Mouse (Mus musculus) hindbrain, embryonic 10.5 days (tissue): ENCODE results near the gene Adcy2. TPM values are rescaled to one million over a fixed set of nuclear protein-coding genes. Genes with fewer than 3 reads are reported as not detected.

Experiments
- DNase-seq: peaks from one replicate; pipeline ENCODE4 v3.0.0-alpha.2; 2017; ENCODE audit warnings: low spot score
- H3K27ac ChIP-seq: fragments of 300-500 bp; sonication (generic); 2 replicates; pipeline ENCODE4 v1.5.1; 2016; ENCODE audit warnings: mild to moderate bottlenecking, moderate library complexity
- H3K27me3 ChIP-seq: fragments of 300-500 bp; sonication (generic); 2 replicates; pipeline ENCODE4 v1.6.1; 2016; ENCODE audit warnings: mild to moderate bottlenecking; ENCODE audit not compliant: poor library complexity, insufficient read depth, severe bottlenecking
- H3K36me3 ChIP-seq: fragments of 300-500 bp; sonication (generic); 2 replicates; pipeline ENCODE4 v1.6.1; 2016; ENCODE audit warnings: mild to moderate bottlenecking, moderate library complexity
- H3K4me1 ChIP-seq: fragments of 300-500 bp; sonication (generic); replicated peaks from 2 replicates; pipeline ENCODE4 v1.6.1; 2016; ENCODE audit warnings: mild to moderate bottlenecking
- H3K4me3 ChIP-seq: fragments of 300-500 bp; sonication (generic); 2 replicates; pipeline ENCODE4 v1.5.1; 2016; ENCODE audit warnings: mild to moderate bottlenecking, moderate library complexity
- H3K9me3 ChIP-seq: fragments of 300-500 bp; sonication (generic); 2 replicates; pipeline ENCODE4 v1.6.1; 2016; ENCODE audit warnings: mild to moderate bottlenecking, moderate library complexity
- WGBS: fragments of 180-500 bp; shearing (Covaris S2); methylation state at CpG from one replicate; pipeline ENCODE4 v1.1.7; 2016; 5-methylcytosine and 5-hydroxymethylcytosine counted together
- polyA plus RNA-seq: library from polyadenylated mRNA; unstranded; fragments of >200 nt; fragmentation: Nextera tagmentation; extraction: Ambion mirVana; gene quantifications from 2 replicates; pipeline ENCODE4 v1.2.1, GENCODE M21; 2016

The Adcy2 gene
- polyA plus RNA-seq, 1 experiment from 2014 or later = 1.5 TPM

DNA sequence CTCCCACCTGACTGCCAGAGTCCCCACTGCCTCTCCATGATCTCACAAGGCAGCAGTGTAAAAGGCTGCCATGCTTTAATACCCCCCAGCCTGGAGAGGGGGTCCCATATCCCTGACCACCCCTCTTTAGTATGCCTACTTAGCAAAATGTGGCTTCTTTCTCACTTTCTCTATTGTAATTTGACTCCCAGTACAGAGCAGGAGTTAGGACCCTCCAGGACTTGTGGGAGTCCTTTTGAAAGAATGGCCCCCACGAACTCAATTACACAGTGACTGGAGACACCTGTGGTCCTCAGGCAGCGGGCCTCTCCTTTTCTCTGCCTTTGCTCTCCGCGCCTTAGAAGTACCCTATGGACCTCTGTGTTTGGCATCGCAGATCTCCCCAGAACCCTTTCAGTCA, 485 bp upstream of the Adcy2 start:
- peak overlapping the region; percentile 69 for H3K4me3 ChIP-seq
- no peaks in the 10 kb centered on the region for H3K36me3 ChIP-seq
- peaks cover 21% of the 10 kb centered on the region for H3K4me1 ChIP-seq
- no peak for DNase-seq
- H3K9me3 ChIP-seq = no peaks in the 10 kb centered on the region
- 38% methylated on average over 5 of the region's 5 CpGs for WGBS
- H3K27ac ChIP-seq = peak overlapping the region; percentile 82; the same call in 1 of the 2 replicates
- peaks cover 48% of the 10 kb centered on the region for H3K27me3 ChIP-seq

DNA sequence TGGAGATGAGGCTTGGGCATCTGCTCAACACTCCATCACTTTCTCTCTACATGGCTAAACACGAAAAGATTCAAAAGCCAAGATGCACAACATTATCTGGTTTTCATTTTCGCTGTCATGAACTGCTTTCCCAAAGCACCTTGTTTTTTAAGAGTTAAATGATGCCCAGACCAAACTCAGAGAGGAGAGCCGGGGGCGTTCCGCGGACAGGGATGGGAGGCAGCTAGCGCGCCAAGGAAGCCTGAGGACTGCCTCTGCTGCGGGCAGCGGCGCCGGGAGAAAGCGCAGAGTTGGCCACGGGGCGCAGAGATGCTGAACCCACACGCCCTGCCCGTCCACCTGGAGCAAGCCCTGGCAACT, 803 bp downstream of the Adcy2 start:
- peak overlapping the region; percentile 82; the same call in 1 of the 2 replicates for H3K27ac ChIP-seq
- peaks cover 48% of the 10 kb centered on the region for H3K27me3 ChIP-seq
- no peaks in the 10 kb centered on the region for H3K36me3 ChIP-seq
- no peak for DNase-seq
- peak overlapping the region; percentile 69 for H3K4me3 ChIP-seq
- peaks cover 21% of the 10 kb centered on the region for H3K4me1 ChIP-seq
- H3K9me3 ChIP-seq = no peaks in the 10 kb centered on the region
- WGBS = 1% methylated on average over 17 of the region's 17 CpGs

GRCm38 (mm10) chr13:68997821-68998551, 1.4 kb downstream of the Adcy2 start:
- peaks cover 21% of the 10 kb centered on the region for H3K4me1 ChIP-seq
- no peaks in the 10 kb centered on the region for H3K36me3 ChIP-seq
- H3K9me3 ChIP-seq = no peaks in the 10 kb centered on the region
- peak; percentile 30 for DNase-seq
- H3K27me3 ChIP-seq = peaks cover 48% of the 10 kb centered on the region
- WGBS = 11% methylated on average over 22 of the region's 22 CpGs
- no peak overlapping the region for H3K27ac ChIP-seq
- peak overlapping the region; percentile 69 for H3K4me3 ChIP-seq

- no peak for DNase-seq
- H3K4me1 ChIP-seq = peaks cover 21% of the 10 kb centered on the region
- no peak overlapping the region for H3K27ac ChIP-seq
- no peaks in the 10 kb centered on the region for H3K9me3 ChIP-seq
- H3K4me3 ChIP-seq = peak overlapping the region; percentile 69
- 33% methylated on average over 10 of the region's 10 CpGs for WGBS
- no peaks in the 10 kb centered on the region for H3K36me3 ChIP-seq
- H3K27me3 ChIP-seq = peaks cover 48% of the 10 kb centered on the region
These were observed 2.0 kb downstream of the Adcy2 start for GRCm38 (mm10) chr13:68997386-68997785.

- no peaks in the 10 kb centered on the region for H3K9me3 ChIP-seq
- no peaks in the 10 kb centered on the region for H3K36me3 ChIP-seq
- no peak for DNase-seq
- peaks cover 48% of the 10 kb centered on the region for H3K27me3 ChIP-seq
- WGBS = 85% methylated on average over 3 of the region's 3 CpGs
- H3K4me3 ChIP-seq = no peak overlapping the region
- no peak overlapping the region for H3K27ac ChIP-seq
- peaks cover 21% of the 10 kb centered on the region for H3K4me1 ChIP-seq
These were observed 2.7 kb downstream of the Adcy2 start for GRCm38 (mm10) chr13:68996661-68997060.

GRCm38 (mm10) chr13:68985789-68986188, 13.6 kb downstream of the Adcy2 start:
- H3K27me3 ChIP-seq = no peaks in the 10 kb centered on the region
- no peaks in the 10 kb centered on the region for H3K9me3 ChIP-seq
- H3K27ac ChIP-seq = no peak overlapping the region
- no peak overlapping the region for H3K4me3 ChIP-seq
- no peaks in the 10 kb centered on the region for H3K36me3 ChIP-seq
- 88% methylated on average over 2 of the region's 2 CpGs for WGBS
- DNase-seq = no peak
- H3K4me1 ChIP-seq = no peaks in the 10 kb centered on the region

DNA sequence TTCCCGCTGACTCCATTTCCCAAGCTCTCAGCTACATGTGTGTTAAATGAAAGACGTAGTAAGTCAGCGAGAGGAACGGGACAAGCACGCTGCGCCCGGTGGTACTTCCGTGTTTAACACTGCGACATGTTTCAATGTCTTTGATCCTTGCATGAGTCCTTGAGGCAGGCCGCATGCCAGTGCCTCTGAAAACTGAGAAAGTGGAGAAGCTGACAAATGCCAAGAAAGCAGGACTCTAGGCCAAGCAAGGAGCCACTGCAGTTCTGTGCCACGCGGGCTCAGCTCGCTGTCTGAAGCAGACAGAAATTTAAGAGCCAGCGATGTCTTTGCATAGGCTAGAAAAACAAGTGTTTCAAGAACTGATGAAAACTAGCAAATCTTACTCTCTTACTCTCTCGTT, 15.3 kb downstream of the Adcy2 start:
- Histone ChIP-seq H3K27me3 (no peaks in the 10 kb centered on the region), H3K9me3 (no peaks in the 10 kb centered on the region), H3K36me3 (no peaks in the 10 kb centered on the region), H3K27ac (no peak overlapping the region), H3K4me1 (no peaks in the 10 kb centered on the region), H3K4me3 (no peak overlapping the region)
- WGBS = 84% methylated on average over 15 of the region's 15 CpGs
- no peak for DNase-seq

DNA sequence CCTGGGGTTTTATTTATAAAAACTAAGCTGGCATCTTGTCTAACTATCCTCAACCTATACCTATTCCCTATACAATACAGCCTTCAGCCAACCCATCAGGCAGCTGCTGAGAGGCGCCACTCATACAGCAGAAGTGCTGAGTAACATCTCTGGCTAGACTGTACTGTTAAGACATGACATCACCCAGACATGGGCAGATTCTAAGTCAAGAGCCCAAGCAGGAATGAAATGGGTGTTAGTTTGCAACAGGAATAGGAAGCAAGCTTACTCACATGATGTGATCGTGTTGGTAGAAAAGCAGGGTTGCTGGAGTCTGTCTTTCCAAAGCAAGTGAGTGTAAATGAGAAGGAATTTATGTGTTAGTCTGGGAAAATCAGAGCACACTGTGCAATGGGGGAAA, 18.3 kb downstream of the Adcy2 start:
- H3K27me3 ChIP-seq = no peaks in the 10 kb centered on the region
- H3K27ac ChIP-seq = no peak overlapping the region
- no peaks in the 10 kb centered on the region for H3K4me1 ChIP-seq
- H3K36me3 ChIP-seq = no peaks in the 10 kb centered on the region
- no peak for DNase-seq
- WGBS = 93% methylated on average over 2 of the region's 2 CpGs
- no peaks in the 10 kb centered on the region for H3K9me3 ChIP-seq
- H3K4me3 ChIP-seq = no peak overlapping the region

GRCm38 (mm10) chr13:68973143-68973542, 26.2 kb downstream of the Adcy2 start:
- 53% methylated on average over 3 of the region's 3 CpGs for WGBS
- no peaks in the 10 kb centered on the region for H3K9me3 ChIP-seq
- H3K27me3 ChIP-seq = no peaks in the 10 kb centered on the region
- DNase-seq = no peak
- H3K36me3 ChIP-seq = no peaks in the 10 kb centered on the region
- H3K4me1 ChIP-seq = no peaks in the 10 kb centered on the region
- no peak overlapping the region for H3K27ac ChIP-seq
- H3K4me3 ChIP-seq = no peak overlapping the region

GRCm38 (mm10) chr13:68961580-68961979, 37.8 kb downstream of the Adcy2 start:
- DNase-seq = no peak
- WGBS = 88% methylated on average over 5 of the region's 5 CpGs
- no peaks in the 10 kb centered on the region for H3K27me3 ChIP-seq
- no peaks in the 10 kb centered on the region for H3K9me3 ChIP-seq
- H3K27ac ChIP-seq = no peak overlapping the region
- no peak overlapping the region for H3K4me3 ChIP-seq
- no peaks in the 10 kb centered on the region for H3K36me3 ChIP-seq
- H3K4me1 ChIP-seq = no peaks in the 10 kb centered on the region

GRCm38 (mm10) chr13:68960513-68960912, 38.8 kb downstream of the Adcy2 start:
- H3K4me1 ChIP-seq = no peaks in the 10 kb centered on the region
- no peak for DNase-seq
- H3K27me3 ChIP-seq = no peaks in the 10 kb centered on the region
- H3K36me3 ChIP-seq = no peaks in the 10 kb centered on the region
- 82% methylated on average over 6 of the region's 6 CpGs for WGBS
- H3K9me3 ChIP-seq = no peaks in the 10 kb centered on the region
- no peak overlapping the region for H3K4me3 ChIP-seq
- H3K27ac ChIP-seq = no peak overlapping the region

- no peak overlapping the region for H3K27ac ChIP-seq
- H3K9me3 ChIP-seq = no peaks in the 10 kb centered on the region
- H3K4me1 ChIP-seq = no peaks in the 10 kb centered on the region
- no peaks in the 10 kb centered on the region for H3K27me3 ChIP-seq
- WGBS = 87% methylated on average over 4 of the region's 4 CpGs
- H3K36me3 ChIP-seq = no peaks in the 10 kb centered on the region
- no peak overlapping the region for H3K4me3 ChIP-seq
- no peak for DNase-seq
These were observed 39.9 kb downstream of the Adcy2 start for GRCm38 (mm10) chr13:68959406-68959805.

DNA sequence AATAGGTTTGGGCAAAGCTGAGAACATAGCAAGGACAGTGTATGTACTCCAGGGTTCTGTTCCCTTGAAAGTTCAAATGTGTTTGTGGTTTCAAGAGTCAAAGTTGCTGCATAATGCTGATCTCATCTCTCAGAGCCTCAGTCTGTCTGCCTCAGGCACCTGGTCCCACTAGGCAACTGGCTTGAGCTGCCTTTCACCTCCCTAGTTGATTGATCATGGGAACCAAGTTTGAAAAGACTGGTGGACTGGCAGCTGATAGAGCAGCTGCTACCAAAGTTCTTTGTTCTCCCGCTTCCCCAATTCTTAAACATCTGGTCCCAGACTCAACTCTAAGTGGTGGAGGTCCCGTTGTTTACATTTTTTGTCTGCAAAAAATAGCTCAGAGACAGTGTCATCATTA, 56.6 kb downstream of the Adcy2 start:
- Histone ChIP-seq H3K4me3 (no peak overlapping the region), H3K36me3 (no peaks in the 10 kb centered on the region), H3K27me3 (no peaks in the 10 kb centered on the region), H3K27ac (no peak overlapping the region), H3K9me3 (no peaks in the 10 kb centered on the region), H3K4me1 (no peaks in the 10 kb centered on the region)
- 69% methylated on average over 2 of the region's 2 CpGs for WGBS
- peak; percentile 8 for DNase-seq

GRCm38 (mm10) chr13:68941429-68941828, 57.9 kb downstream of the Adcy2 start:
- Histone ChIP-seq H3K4me1 (no peaks in the 10 kb centered on the region), H3K27me3 (no peaks in the 10 kb centered on the region), H3K36me3 (no peaks in the 10 kb centered on the region), H3K27ac (no peak overlapping the region), H3K4me3 (no peak overlapping the region), H3K9me3 (no peaks in the 10 kb centered on the region)
- WGBS = 91% methylated on average over 1 of the region's 1 CpGs
- DNase-seq = no peak
